Mouse (Mus musculus): ENCODE data around the gene Dnmt3a.

The Dnmt3a gene

GRCm38 (mm10) chr12:3806703-3807547, 1.1 kb downstream of the Dnmt3a start:
- TF ChIP-seq GATA4 (IDR thresholded peaks at IDR 0.05; ENCODE audit: insufficient replicate concordance, low read length) = no peak

GRCm38 (mm10) chr12:3807548-3808395, 2.0 kb downstream of the Dnmt3a start:
- TF ChIP-seq GATA4 (IDR thresholded peaks at IDR 0.05; ENCODE audit: insufficient replicate concordance, low read length) = no peak

- no peak for TF ChIP-seq GATA4 (IDR thresholded peaks at IDR 0.05; ENCODE audit: insufficient replicate concordance, low read length)
These were observed 2.7 kb downstream of the Dnmt3a start for GRCm38 (mm10) chr12:3808396-3808981.

- no peak for TF ChIP-seq GATA4 (IDR thresholded peaks at IDR 0.05; ENCODE audit: insufficient replicate concordance, low read length)
These were observed 3.8 kb downstream of the Dnmt3a start for GRCm38 (mm10) chr12:3809520-3810180.

DNA sequence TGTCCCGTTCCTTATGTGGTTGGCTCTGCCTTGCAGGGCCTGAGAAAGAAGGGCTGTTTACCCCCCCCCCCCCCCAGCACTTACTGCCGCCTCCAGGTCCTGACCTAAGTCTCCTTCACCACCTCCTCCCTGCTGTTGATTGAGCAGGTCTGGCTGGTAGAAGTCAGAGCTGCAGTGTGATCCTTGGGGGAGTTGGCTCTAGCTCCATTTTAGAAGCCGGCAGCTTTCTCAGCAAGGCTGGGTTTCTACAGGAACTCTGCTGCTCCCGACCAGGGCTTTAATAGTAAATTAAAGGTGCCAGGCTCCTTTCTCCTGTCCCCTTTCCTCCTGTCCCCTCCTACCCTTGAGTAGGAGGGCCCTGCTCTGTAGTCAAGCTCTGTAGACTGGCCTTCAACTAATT, 4.6 kb downstream of the Dnmt3a start:
- no peak for TF ChIP-seq GATA4 (IDR thresholded peaks at IDR 0.05; ENCODE audit: insufficient replicate concordance, low read length)

GRCm38 (mm10) chr12:3811596-3811995, 5.8 kb downstream of the Dnmt3a start:
- no peak for TF ChIP-seq GATA4 (IDR thresholded peaks at IDR 0.05; ENCODE audit: insufficient replicate concordance, low read length)

DNA sequence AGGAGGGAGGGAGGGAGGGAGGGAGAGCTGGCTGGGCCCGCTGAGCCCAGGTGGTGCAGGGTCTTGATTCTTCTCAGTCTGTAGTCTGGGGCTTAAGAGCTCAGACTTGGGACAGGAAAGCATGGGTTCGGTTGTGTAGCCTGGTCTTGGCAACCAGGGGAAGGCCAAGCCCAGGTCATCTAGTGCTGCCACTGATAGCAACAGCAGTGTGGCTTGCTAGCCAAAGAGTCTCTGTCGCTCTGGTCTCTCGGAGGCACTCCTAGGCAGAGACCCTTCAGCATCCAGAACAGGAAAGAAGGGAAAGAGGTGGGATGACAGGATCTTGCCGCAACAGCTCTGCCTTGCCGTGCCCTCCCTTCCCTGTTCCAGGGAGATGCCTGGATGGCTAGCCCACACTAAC, 6.4 kb downstream of the Dnmt3a start:
- TF ChIP-seq GATA4 (IDR thresholded peaks at IDR 0.05; ENCODE audit: insufficient replicate concordance, low read length) = no peak; the same call in 1 of the 2 replicates

- no peak for TF ChIP-seq GATA4 (IDR thresholded peaks at IDR 0.05; ENCODE audit: insufficient replicate concordance, low read length)
These were observed 7.3 kb downstream of the Dnmt3a start for GRCm38 (mm10) chr12:3813138-3813537.

- no peak for TF ChIP-seq GATA4 (IDR thresholded peaks at IDR 0.05; ENCODE audit: insufficient replicate concordance, low read length)
These were observed 9.6 kb downstream of the Dnmt3a start for GRCm38 (mm10) chr12:3815386-3815785.

DNA sequence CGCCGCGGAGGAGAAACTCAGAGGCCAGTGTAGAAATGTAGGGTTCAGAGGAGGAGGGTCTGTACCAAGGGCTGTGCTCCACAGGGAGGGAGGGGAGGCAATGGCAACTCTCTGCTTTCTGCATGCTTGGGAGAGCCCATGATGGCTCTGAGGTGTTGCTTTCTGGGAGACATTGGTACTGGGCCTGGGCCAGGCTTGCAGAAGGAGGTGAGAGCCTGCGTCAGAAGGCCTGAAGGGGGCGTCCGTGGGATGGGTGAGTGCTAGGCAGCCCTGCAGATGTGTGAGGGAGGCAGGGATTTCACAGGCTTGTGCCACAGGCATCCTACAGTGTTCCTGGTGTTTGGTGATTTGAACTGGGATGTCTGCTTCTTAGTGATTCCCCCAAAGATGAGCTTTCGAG, 11.2 kb downstream of the Dnmt3a start:
- TF ChIP-seq GATA4 (IDR thresholded peaks at IDR 0.05; ENCODE audit: insufficient replicate concordance, low read length) = no peak

GRCm38 (mm10) chr12:3817566-3817965, 11.8 kb downstream of the Dnmt3a start:
- TF ChIP-seq GATA4 (IDR thresholded peaks at IDR 0.05; ENCODE audit: insufficient replicate concordance, low read length) = no peak

DNA sequence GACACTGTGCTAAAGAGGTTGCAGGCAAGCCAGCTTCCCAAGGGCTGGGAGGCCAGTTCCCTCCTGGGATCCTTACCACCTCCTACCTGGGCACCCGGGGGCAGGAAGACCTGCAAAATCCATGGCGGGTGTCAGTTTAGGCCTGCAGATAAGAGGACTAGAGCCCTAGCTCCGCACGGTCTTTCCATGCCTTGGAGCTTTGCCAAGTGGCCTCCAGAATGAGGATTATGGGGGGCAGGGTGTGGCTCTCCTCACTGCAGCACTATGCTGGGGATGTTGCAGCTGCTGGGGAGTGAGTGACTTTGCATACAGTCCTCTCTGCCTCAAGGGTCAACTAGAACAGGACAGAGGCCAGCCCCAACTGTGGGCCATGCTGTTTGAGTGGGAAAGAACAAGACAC, 14.1 kb downstream of the Dnmt3a start:
- no peak for TF ChIP-seq GATA4 (IDR thresholded peaks at IDR 0.05; ENCODE audit: insufficient replicate concordance, low read length)

DNA sequence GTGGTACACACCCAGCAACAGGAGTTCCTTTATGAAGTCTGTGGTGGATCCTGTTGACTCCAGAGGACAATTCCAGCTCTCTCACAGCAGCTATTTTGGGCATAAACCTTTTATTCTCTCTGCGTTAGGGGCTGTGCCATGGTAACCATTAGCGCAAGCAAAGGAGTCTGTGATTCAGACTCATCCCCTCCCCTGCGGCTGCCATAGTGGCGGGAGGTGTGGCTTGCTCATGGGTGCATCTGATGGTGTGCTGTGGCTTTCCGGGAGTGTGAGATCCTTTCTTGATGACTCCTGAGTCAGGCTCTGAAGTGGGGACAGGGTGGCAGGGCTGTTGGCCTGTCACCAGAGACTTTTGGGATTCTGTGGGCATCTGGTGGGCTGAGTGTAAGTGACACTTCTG, 17.6 kb downstream of the Dnmt3a start:
- TF ChIP-seq GATA4 (IDR thresholded peaks at IDR 0.05; ENCODE audit: insufficient replicate concordance, low read length) = no peak

GRCm38 (mm10) chr12:3824906-3825713, 19.3 kb downstream of the Dnmt3a start:
- TF ChIP-seq GATA4 (IDR thresholded peaks at IDR 0.05; ENCODE audit: insufficient replicate concordance, low read length) = no peak
